Mouse (Mus musculus): ENCODE results near the gene Smpd3. TPM values are rescaled to one million over a fixed set of nuclear protein-coding genes. Genes with fewer than 3 reads are reported as not detected.
A peak's percentile ranks its signal among the peaks of the same experiment; 100 is the strongest.

Smpd3 gene
- polyA plus RNA-seq, 1 experiment from 2014 or later: 57.8 TPM

DNA sequence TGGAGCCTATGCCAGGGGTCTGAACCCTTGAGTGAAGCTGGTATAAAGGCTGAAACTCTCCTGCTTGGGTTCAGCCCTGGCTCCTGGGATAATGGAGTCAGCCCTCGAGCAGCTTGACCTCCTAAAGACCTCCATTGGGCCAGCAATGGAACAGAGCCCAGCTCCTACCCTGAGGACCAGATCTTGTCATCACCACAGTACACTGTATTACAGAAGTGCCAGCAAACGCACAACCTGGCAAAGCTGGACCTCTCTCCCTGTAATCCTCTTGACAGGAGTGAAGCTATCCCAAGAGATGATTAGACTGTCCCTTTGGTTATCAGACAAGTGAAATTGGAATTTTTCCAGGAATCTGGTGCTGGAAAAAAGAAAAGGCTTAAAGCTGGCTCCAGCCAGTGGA is 13.3 kb upstream of the Smpd3 start:
- Histone ChIP-seq H3K36me3 (no peaks in the 10 kb centered on the region), H3K27ac (replicated peaks) (no peak overlapping the region), H3K9me3 (no peaks in the 10 kb centered on the region), H3K9ac (no peak overlapping the region), H3K27me3 (no peaks in the 10 kb centered on the region), H3K4me1 (replicated peaks) (no peaks in the 10 kb centered on the region), H3K4me3 (no peak overlapping the region), H3K4me2 (no peak overlapping the region)
- WGBS: 51% methylated on average over 2 of the region's 2 CpGs
- no peak for ATAC-seq (ENCODE audit: low FRiP score, low read depth)

DNA sequence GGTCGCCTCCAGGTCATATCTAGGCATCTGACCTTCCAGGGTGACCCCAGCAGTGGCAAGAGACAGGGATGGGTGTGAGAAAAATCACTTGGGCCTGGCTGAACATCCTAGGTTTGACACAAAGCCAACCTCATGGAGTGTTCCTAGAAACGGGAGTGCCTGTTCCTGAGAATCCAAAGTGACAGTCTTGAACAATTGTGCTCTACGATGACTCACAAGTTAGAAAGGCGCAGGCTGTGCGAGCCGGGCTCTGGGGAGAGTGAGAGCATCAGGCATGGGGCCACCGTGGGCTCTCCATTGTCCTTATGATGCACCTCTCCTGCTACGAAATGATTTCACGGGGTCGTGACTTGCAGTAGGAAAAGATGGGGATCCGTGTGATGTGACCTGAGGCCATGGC is 11.6 kb upstream of the Smpd3 start:
- no peak overlapping the region for H3K4me3 ChIP-seq
- 46% methylated on average over 11 of the region's 11 CpGs for WGBS
- no peak overlapping the region for H3K27ac ChIP-seq (replicated peaks)
- H3K9me3 ChIP-seq: no peaks in the 10 kb centered on the region
- no peak overlapping the region for H3K4me2 ChIP-seq
- no peaks in the 10 kb centered on the region for H3K36me3 ChIP-seq
- ATAC-seq (ENCODE audit: low FRiP score, low read depth): no peak
- H3K27me3 ChIP-seq: no peaks in the 10 kb centered on the region
- H3K9ac ChIP-seq: no peak overlapping the region
- no peaks in the 10 kb centered on the region for H3K4me1 ChIP-seq (replicated peaks)

DNA sequence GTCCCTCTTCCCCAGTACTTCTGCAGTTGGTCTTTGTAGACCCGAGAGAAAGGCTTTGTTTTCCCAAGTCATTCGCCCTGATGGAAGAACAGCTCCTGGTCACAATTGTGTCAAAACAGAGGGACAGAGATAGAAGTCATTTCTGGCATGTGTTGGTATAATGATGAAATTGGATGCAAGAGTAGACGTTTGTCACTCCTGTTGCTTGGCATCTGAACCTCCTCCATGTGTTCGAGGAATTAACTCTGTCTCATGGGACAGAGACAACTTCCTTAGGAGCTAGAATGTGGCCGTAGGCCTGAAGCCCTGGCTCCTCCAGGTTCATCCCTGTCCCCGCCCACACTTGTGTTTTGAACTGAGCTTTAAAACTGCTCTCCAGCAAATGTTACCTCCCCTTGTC is 8.3 kb upstream of the Smpd3 start:
- Histone ChIP-seq H3K27ac (replicated peaks) (no peak overlapping the region), H3K27me3 (no peaks in the 10 kb centered on the region), H3K4me3 (no peak overlapping the region), H3K9me3 (no peaks in the 10 kb centered on the region), H3K4me2 (no peak overlapping the region), H3K4me1 (replicated peaks) (no peaks in the 10 kb centered on the region), H3K36me3 (no peaks in the 10 kb centered on the region), H3K9ac (no peak overlapping the region)
- ATAC-seq (ENCODE audit: low FRiP score, low read depth): no peak
- WGBS: 76% methylated on average over 6 of the region's 6 CpGs

DNA sequence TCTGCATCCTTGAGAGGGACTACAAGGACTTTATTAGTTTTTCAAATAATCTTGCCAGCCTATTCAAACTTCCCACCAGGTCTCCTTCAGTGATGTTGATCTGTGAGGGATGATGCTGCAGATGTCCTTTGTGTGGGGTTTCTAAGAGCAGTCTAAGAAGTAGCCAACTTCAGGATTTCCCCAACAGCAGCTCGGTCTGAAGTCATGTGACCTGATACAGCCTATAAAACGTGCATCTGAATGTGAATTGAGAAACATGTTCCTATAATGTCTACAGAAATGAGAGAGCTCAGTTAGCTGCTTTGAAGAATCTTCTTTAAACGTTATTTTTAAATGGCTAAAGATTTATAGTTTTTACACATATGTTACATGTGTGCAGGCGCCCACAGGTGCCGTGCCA is 5.7 kb upstream of the Smpd3 start:
- WGBS: 73% methylated on average over 5 of the region's 5 CpGs
- Histone ChIP-seq H3K4me3 (no peak overlapping the region), H3K9ac (no peak overlapping the region), H3K36me3 (no peaks in the 10 kb centered on the region), H3K4me1 (replicated peaks) (peaks cover 12% of the 10 kb centered on the region), H3K27me3 (no peaks in the 10 kb centered on the region), H3K9me3 (no peaks in the 10 kb centered on the region), H3K4me2 (no peak overlapping the region), H3K27ac (replicated peaks) (no peak overlapping the region)
- ATAC-seq (ENCODE audit: low FRiP score, low read depth): no peak

DNA sequence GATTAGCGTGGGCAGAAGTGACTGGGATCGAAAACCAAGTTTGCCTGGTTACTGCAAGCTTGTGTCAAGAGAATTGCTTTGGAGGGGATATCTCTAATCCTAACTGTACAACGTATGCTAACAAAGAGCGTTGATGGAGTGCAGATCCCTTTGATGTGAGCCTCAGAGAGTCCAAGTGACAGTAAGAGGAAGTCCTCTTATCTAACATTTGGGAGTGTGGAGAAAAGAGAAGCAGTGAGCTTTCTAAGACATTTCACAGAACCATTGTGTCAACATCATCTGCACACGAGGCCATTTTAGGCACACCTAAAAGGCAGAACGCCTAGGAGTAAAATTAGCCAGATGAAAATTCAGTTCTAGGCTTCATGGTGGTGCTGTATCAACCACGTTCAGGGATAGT is 5.0 kb upstream of the Smpd3 start:
- 81% methylated on average over 7 of the region's 7 CpGs for WGBS
- Histone ChIP-seq H3K27ac (replicated peaks) (no peak overlapping the region), H3K9ac (no peak overlapping the region), H3K4me1 (replicated peaks) (peaks cover 13% of the 10 kb centered on the region), H3K27me3 (no peaks in the 10 kb centered on the region), H3K4me3 (no peak overlapping the region), H3K9me3 (no peaks in the 10 kb centered on the region), H3K36me3 (no peaks in the 10 kb centered on the region), H3K4me2 (no peak overlapping the region)
- ATAC-seq (ENCODE audit: low FRiP score, low read depth): no peak

DNA sequence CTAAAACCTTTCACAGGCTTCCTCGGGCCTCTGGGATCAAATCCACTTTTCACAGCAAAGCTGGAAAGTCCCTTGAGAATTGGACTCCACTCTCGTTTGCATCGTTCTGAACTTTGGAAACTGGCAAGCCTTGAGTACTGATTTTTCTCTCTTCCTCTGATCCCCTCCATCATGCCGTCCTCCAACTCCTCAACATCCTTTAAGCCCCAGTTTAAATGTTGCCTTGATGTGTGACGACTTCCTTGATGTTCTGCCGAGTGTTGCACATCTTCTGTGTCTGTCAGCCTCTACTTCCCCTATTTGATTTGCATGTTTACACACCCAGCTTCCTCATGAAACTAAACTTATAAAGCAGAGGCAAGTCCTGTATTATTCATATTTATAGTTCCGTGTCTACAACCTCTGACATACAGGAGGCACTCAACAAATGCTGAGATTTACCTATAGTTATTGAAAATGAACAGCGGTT is 987 bp upstream of the Smpd3 start:
- Histone ChIP-seq H3K36me3 (no peaks in the 10 kb centered on the region), H3K27ac (replicated peaks) (0 out of 2 replicates have a peak overlapping the region, but pooled peaks have one; percentile 96), H3K9ac (peak overlapping the region; percentile 53), H3K4me3 (peak overlapping the region; percentile 84), H3K4me2 (peak overlapping the region; percentile 65), H3K27me3 (no peaks in the 10 kb centered on the region), H3K4me1 (replicated peaks) (peaks cover 36% of the 10 kb centered on the region), H3K9me3 (no peaks in the 10 kb centered on the region)
- 39% methylated on average over 8 of the region's 8 CpGs for WGBS
- no peak for ATAC-seq (ENCODE audit: low FRiP score, low read depth)

DNA sequence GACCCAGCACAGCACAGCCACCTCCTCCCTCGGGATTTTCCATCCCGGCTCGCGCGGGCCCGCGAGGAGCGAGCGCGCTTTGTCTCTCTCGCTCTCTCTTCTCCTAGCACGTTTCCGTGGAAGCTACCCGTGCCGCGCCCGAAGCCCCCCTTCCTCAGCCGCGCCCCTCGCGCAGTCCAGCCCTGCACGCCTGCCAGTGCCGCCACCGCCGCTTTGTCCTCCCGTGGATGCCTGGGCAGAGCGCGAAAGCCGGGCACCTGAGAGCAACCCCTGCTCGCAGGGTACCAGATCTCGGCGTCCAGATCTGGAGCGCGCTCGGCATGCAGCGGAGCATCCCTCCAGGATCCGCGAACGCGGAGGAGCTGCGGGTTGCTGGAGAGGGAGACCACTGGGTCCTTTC is 1.2 kb downstream of the Smpd3 start:
- Histone ChIP-seq H3K27me3 (no peaks in the 10 kb centered on the region), H3K27ac (replicated peaks) (peak overlapping the region; percentile 96), H3K4me2 (peak overlapping the region; percentile 65), H3K9ac (peak overlapping the region; percentile 95), H3K9me3 (no peaks in the 10 kb centered on the region), H3K4me1 (replicated peaks) (peaks cover 45% of the 10 kb centered on the region), H3K4me3 (peak overlapping the region; percentile 84), H3K36me3 (no peaks in the 10 kb centered on the region)
- 1% methylated on average over 41 of the region's 41 CpGs for WGBS
- peak; percentile 43 for ATAC-seq (ENCODE audit: low FRiP score, low read depth)

DNA sequence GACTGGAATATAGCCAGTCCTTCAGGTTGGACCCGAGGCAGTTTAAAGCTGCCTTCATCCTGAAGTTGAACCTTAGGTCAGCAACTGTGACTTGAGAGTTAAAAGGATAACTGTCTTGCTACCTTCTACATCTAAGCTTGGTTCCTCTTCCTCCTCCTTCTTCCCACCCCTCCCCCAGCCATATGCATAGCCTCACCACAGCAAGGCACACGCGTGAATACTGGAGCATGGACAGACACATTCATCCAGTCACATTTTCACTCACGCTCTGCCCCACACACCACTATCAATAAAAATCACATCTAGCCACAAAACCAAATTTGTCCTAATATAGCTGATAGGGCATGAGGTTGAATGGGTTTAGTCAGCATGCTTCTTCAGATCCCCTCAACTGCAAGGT is 1.8 kb downstream of the Smpd3 start:
- no peaks in the 10 kb centered on the region for H3K9me3 ChIP-seq
- H3K27me3 ChIP-seq: no peaks in the 10 kb centered on the region
- peak overlapping the region; percentile 65 for H3K4me2 ChIP-seq
- WGBS: 28% methylated on average over 4 of the region's 4 CpGs
- H3K27ac ChIP-seq (replicated peaks): peak overlapping the region; percentile 96
- H3K4me1 ChIP-seq (replicated peaks): peaks cover 45% of the 10 kb centered on the region
- ATAC-seq (ENCODE audit: low FRiP score, low read depth): no peak
- H3K36me3 ChIP-seq: no peaks in the 10 kb centered on the region
- peak overlapping the region; percentile 84 for H3K4me3 ChIP-seq
- H3K9ac ChIP-seq: peak overlapping the region; percentile 95

DNA sequence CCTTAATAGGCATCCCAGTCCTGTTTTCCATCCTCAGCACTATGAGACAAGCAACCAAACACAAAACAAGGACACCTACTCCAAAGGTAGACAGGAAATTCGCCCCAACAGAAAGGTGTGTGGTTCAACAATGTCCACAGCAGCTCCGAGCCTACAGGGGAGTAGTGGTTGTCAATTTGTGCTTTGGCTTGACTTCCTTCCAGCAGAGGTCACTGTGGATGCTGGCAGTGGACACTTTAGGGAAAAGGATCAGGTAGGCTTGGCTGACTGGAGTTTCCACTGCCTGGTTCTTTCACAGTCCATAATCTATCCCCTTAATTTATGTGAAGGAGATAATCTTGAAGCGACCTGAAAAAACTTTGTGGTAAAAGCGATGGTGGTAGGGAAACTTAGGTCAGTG is 2.6 kb downstream of the Smpd3 start:
- peaks cover 45% of the 10 kb centered on the region for H3K4me1 ChIP-seq (replicated peaks)
- H3K4me3 ChIP-seq: peak overlapping the region; percentile 84; the same call in 1 of the 2 replicates
- peak overlapping the region; percentile 65 for H3K4me2 ChIP-seq
- H3K27ac ChIP-seq (replicated peaks): 0 out of 2 replicates have a peak overlapping the region, but pooled peaks have one; percentile 96
- WGBS: 59% methylated on average over 4 of the region's 4 CpGs
- ATAC-seq (ENCODE audit: low FRiP score, low read depth): no peak
- H3K36me3 ChIP-seq: no peaks in the 10 kb centered on the region
- peak overlapping the region; percentile 95; the same call in 1 of the 2 replicates for H3K9ac ChIP-seq
- no peaks in the 10 kb centered on the region for H3K9me3 ChIP-seq
- H3K27me3 ChIP-seq: no peaks in the 10 kb centered on the region

DNA sequence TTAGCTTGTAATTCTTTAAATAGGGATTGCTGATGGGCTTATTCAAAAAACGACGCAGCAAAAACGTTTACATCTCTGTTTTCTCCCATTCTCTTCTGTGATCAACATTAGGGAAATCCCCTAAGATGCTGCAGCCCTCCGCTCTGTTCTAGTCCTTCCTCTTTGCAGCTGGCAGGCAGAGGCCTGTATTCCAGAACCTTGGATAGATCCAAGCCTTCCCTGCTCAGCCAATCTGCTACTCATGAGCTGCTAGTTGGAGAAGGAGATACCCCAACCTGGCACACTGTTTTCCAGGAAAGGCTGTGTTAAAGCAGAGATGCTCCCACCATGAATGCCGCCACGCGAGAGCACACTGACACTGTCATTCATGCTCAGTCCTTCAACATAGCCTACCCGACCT is 4.4 kb downstream of the Smpd3 start:
- H3K4me2 ChIP-seq: no peak overlapping the region

DNA sequence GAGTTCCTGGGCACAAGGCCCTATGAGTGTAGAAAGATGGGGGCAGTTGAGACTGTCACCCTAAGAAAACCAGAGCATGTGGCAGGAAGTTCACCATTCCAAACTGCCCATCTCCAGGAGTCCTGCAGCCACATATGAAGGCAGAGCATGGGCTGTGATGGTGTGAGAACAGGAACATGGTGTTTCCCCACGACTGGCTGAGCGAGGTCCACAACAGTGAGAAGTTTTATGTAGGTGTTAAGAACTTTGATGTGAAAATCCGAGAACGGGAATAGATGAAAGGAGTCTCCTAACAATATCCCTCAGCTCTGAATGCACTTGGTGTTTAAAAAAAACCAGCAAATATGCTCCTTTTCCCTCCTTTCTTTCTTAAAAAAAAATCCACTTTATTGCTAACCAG is 5.3 kb downstream of the Smpd3 start:
- peaks cover 37% of the 10 kb centered on the region for H3K4me1 ChIP-seq (replicated peaks)
- no peaks in the 10 kb centered on the region for H3K36me3 ChIP-seq
- 84% methylated on average over 4 of the region's 4 CpGs for WGBS
- H3K27me3 ChIP-seq: no peaks in the 10 kb centered on the region
- H3K4me2 ChIP-seq: no peak overlapping the region
- no peak for ATAC-seq (ENCODE audit: low FRiP score, low read depth)
- H3K9me3 ChIP-seq: no peaks in the 10 kb centered on the region
- H3K4me3 ChIP-seq: no peak overlapping the region
- no peak overlapping the region for H3K27ac ChIP-seq (replicated peaks)
- no peak overlapping the region for H3K9ac ChIP-seq

More for the DNA sequence above, 4.4 kb downstream of the Smpd3 start:
- ATAC-seq (ENCODE audit: low FRiP score, low read depth): no peak
- H3K27ac ChIP-seq (replicated peaks): no peak overlapping the region
- no peak overlapping the region for H3K4me3 ChIP-seq
- no peaks in the 10 kb centered on the region for H3K36me3 ChIP-seq
- WGBS: 49% methylated on average over 8 of the region's 8 CpGs
- H3K9ac ChIP-seq: no peak overlapping the region
- no peaks in the 10 kb centered on the region for H3K9me3 ChIP-seq
- peaks cover 37% of the 10 kb centered on the region for H3K4me1 ChIP-seq (replicated peaks)
- H3K27me3 ChIP-seq: no peaks in the 10 kb centered on the region

DNA sequence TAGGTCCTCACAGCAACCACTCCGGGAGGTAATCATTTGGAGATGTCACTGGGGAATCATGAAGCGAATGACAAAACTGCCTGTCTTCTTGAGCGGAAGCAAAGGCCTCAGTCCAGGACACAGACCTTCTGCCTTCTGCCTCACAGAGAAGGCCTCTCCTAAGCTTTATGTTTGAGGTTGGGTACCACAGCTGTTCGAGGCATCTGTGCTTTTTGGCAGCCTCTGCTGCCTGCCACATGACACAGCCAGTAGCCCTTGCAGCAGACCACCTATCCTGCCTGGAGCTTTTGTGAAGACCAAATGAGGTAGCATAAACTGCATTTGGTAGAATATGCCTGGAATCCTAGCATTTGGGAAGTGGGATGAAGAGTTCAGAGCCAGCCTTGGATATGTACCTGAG is 11.2 kb downstream of the Smpd3 start:
- Histone ChIP-seq H3K9ac (no peak overlapping the region), H3K4me1 (replicated peaks) (peaks cover 24% of the 10 kb centered on the region), H3K27me3 (no peaks in the 10 kb centered on the region), H3K4me3 (no peak overlapping the region), H3K27ac (replicated peaks) (peak overlapping the region; percentile 62), H3K4me2 (no peak overlapping the region), H3K36me3 (no peaks in the 10 kb centered on the region), H3K9me3 (no peaks in the 10 kb centered on the region)
- ATAC-seq (ENCODE audit: low FRiP score, low read depth): no peak
- WGBS: 44% methylated on average over 4 of the region's 4 CpGs

DNA sequence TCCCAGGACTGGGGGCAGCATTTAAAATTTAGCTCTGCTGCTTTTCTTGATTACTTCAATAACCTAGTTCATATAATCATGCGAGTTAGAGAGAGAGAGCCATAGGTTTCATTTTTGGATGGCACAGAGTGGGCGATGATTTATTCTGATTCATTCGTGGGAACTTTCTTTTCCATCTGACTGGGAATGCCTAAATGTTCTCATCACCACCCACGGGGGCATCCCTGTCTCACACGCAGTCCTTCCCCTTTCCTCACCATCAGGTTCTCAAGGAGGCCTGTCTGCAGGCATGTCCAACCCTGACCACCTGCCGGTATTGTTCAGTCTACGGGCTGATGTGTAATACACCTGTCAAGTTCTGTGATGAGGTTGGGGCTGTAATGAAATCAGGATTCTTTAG is 16.4 kb downstream of the Smpd3 start:
- H3K4me1 ChIP-seq (replicated peaks): peaks cover 34% of the 10 kb centered on the region
- H3K9me3 ChIP-seq: no peaks in the 10 kb centered on the region
- no peak overlapping the region for H3K9ac ChIP-seq
- no peak overlapping the region for H3K27ac ChIP-seq (replicated peaks)
- no peaks in the 10 kb centered on the region for H3K36me3 ChIP-seq
- ATAC-seq (ENCODE audit: low FRiP score, low read depth): no peak
- no peak overlapping the region for H3K4me2 ChIP-seq
- no peak overlapping the region for H3K4me3 ChIP-seq
- 78% methylated on average over 7 of the region's 7 CpGs for WGBS
- H3K27me3 ChIP-seq: no peaks in the 10 kb centered on the region
